Mouse (Mus musculus): ENCODE data around the gene Dbp.

- TF ChIP-seq POLR2A (IDR thresholded peaks at IDR 0.05; ENCODE audit: borderline replicate concordance, low read depth, low read length) (no peak), CTCF (IDR thresholded peaks at IDR 0.05; ENCODE audit: low read depth, low read length) (no peak)
Measured at GRCm38 (mm10) chr7:45721234-45721571, 16.3 kb downstream of the Dbp start.
